Mouse (Mus musculus) T-helper 2 cell (primary cell): ENCODE data around the gene Nectin2.
"Not testable (repeated sequence)": the region's sequence is repeated elsewhere in the genome, so short reads cannot be mapped to it uniquely, and the experiment has no call there.

Experiments
- in situ Hi-C: fragments of 300-600 bp; cut with MboI, MseI; formaldehyde crosslinking; loops from one replicate; pipeline ENCODE4 v1.15.1; 2025; ENCODE audit warnings: high pct_unique_total_duplicates

Gene Nectin2

GRCm38 (mm10) chr7:19691434-19691833 lies 58.8 kb downstream of the Nectin2 start:
- in situ Hi-C loops: no loop called here

- in situ Hi-C loops: no loop called here
Measured at GRCm38 (mm10) chr7:19690845-19691244, 59.4 kb downstream of the Nectin2 start.

- in situ Hi-C loops: no loop called here
Measured at GRCm38 (mm10) chr7:19688611-19689010, 61.7 kb downstream of the Nectin2 start.

- in situ Hi-C loops: no loop called here
Measured at GRCm38 (mm10) chr7:19688101-19688500, 62.2 kb downstream of the Nectin2 start.

- in situ Hi-C loops: not testable (repeated sequence)
Measured at GRCm38 (mm10) chr7:19686927-19687583, 63.2 kb downstream of the Nectin2 start.

GRCm38 (mm10) chr7:19686521-19686920 lies 63.8 kb downstream of the Nectin2 start:
- in situ Hi-C loops: no loop called here

- in situ Hi-C loops: no loop called here
Measured at GRCm38 (mm10) chr7:19685374-19685773, 64.9 kb downstream of the Nectin2 start.

GRCm38 (mm10) chr7:19683771-19684201 lies 66.5 kb downstream of the Nectin2 start:
- in situ Hi-C loops: no loop called here

- in situ Hi-C loops: no loop called here
Measured at GRCm38 (mm10) chr7:19682979-19683378, 67.3 kb downstream of the Nectin2 start.

- in situ Hi-C loops: no loop called here
Measured at GRCm38 (mm10) chr7:19681202-19681694, 69.0 kb downstream of the Nectin2 start, which contains the start of the genes Gm44805 and Apoc4. Gene Gm44805 (minus strand): TSS chr7:19681423. Gene Apoc4 (minus strand): TSS chr7:19681479.

- in situ Hi-C loops: no loop called here
Measured at GRCm38 (mm10) chr7:19680702-19681101, 69.6 kb downstream of the Nectin2 start.

GRCm38 (mm10) chr7:19678901-19679300 lies 71.4 kb downstream of the Nectin2 start:
- in situ Hi-C loops: no loop called here

- in situ Hi-C loops: no loop called here
Measured at GRCm38 (mm10) chr7:19677872-19678271, 72.4 kb downstream of the Nectin2 start, which contains the start of gene Apoc2. Gene Apoc2 (minus strand): TSS chr7:19677941.

- in situ Hi-C loops: no loop called here
Measured at GRCm38 (mm10) chr7:19676662-19677061, 73.6 kb downstream of the Nectin2 start.

- in situ Hi-C loops: no loop called here
Measured at GRCm38 (mm10) chr7:19675824-19676223, 74.5 kb downstream of the Nectin2 start.

GRCm38 (mm10) chr7:19673083-19673699 lies 77.1 kb downstream of the Nectin2 start:
- in situ Hi-C loops: no loop called here

- in situ Hi-C loops: no loop called here
Measured at GRCm38 (mm10) chr7:19671511-19671910, 78.8 kb downstream of the Nectin2 start.

GRCm38 (mm10) chr7:19668947-19669721 lies 81.1 kb downstream of the Nectin2 start:
- in situ Hi-C loops: loop anchor here (5.0 kb wide), 1 partner anchor 43 kb away; no protein-coding TSS in a partner anchor

- in situ Hi-C loops: loop anchor here (5.0 kb wide), 1 partner anchor 45 kb away; no protein-coding TSS in a partner anchor
Measured at GRCm38 (mm10) chr7:19667434-19667833, 82.8 kb downstream of the Nectin2 start.

GRCm38 (mm10) chr7:19666750-19667149 lies 83.5 kb downstream of the Nectin2 start:
- in situ Hi-C loops: loop anchor here (5.0 kb wide), 1 partner anchor 46 kb away; no protein-coding TSS in a partner anchor
